Mouse (Mus musculus) embryonic fibroblast, embryonic 13.5 days (primary cell): ENCODE measurements around the gene Clca3a2.

Experiments used
- CTCF ChIP-seq: IDR thresholded peaks from 2 replicates; pipeline ENCODE4 v1.5.1; 2011; ENCODE audit warnings: mild to moderate bottlenecking, control low read depth, low read length, moderate library complexity, borderline replicate concordance; ENCODE audit not compliant: insufficient read depth
- POLR2A ChIP-seq: IDR thresholded peaks from 2 replicates; pipeline ENCODE4 v1.6.1; 2011; ENCODE audit warnings: low read depth, mild to moderate bottlenecking, control low read depth, low read length, moderate library complexity

DNA sequence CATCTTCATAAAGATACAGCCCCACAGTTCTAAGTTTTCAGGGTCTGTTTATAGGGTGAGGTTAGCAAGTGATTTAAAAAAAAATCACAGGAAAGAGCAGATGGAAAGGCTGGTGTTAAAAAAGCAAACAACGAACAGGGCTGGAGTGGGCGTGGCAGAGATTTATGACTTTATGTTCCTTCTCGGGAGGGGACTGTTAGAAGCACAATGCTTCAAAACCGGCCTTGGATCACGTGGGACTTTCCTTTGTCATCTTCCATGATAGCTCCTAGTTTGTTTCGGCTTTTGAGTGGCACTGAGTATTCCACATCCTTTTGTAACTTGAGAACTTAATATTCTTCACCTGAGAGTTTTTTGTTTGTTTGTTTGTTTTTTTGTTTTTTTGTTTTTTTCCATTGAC is 57.8 kb downstream of the Clca3a2 start:
- TF ChIP-seq CTCF = no peak
- TF ChIP-seq POLR2A = no peak
